Mouse (Mus musculus): ENCODE results near the gene Vmn1r27. TPM values are rescaled to one million over a fixed set of nuclear protein-coding genes. Genes with fewer than 3 reads are reported as not detected.

Gene Vmn1r27
- not detected for polyA plus RNA-seq (2014; fragmentation: Illumina TruSeq; extraction: RNeasy Lipid Tissue Mini Kit (QIAGEN cat#74804); ENCODE audit: low read depth, low replicate concordance)

DNA sequence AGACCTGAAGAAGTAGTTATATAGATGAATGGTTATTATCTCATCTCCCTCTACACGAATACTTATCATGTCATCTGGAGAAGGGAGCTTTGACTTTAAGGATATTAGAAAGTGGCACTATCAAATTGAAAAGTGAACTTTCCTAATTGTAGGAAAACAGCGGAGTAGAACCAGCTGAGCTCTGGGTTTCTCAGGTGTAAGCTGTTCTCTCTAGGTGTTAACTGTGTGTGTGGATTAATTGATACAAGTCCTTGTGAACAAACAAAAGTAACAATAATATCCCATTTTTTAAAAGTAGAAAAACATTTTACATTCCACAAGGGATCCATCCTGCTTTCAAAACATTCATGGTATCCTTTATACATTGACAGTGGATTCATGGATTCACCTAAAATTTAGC lies at the start of gene Vmn1r27:
Gene Vmn1r27 (minus strand): TSS at position 101 of the 400 bp plus-strand sequence.

DNA sequence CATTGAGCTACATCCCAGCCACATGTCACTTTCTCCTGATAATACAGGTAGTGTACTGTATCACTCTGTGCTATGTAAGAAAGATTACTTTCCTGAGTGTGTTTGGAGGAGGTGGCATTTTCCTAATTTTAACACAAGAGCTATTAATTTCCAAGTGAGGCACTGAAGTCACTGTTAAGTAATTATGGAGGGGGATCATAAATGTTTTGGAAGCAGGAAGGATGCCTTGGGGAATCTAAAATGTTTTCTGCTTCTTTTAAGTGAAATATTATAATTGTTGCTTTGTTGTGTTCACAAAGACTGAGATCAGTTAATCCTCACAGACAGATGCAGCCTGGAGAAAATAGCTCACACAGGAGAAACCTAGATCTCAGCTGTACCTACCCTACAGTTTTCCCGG lies 43.1 kb upstream of the Vmn1r27 start, which contains the start of gene Vmn1r28:
Gene Vmn1r28 (plus strand): TSS at position 301 of the 400 bp plus-strand sequence.

Other genes starting within 250 kb of the Vmn1r27 start
- not detected for gene Vmn1r25, start 238.0 kb downstream of the Vmn1r27 start, polyA plus RNA-seq (2014; fragmentation: Illumina TruSeq; extraction: RNeasy Lipid Tissue Mini Kit (QIAGEN cat#74804); ENCODE audit: low read depth, low replicate concordance)
- gene Vmn1r26, start 203.7 kb downstream of the Vmn1r27 start, polyA plus RNA-seq (2014; fragmentation: Illumina TruSeq; extraction: RNeasy Lipid Tissue Mini Kit (QIAGEN cat#74804); ENCODE audit: low read depth, low replicate concordance) = not detected
- not detected for gene Vmn1r28, start 43.2 kb upstream of the Vmn1r27 start, polyA plus RNA-seq (2014; fragmentation: Illumina TruSeq; extraction: RNeasy Lipid Tissue Mini Kit (QIAGEN cat#74804); ENCODE audit: low read depth, low replicate concordance)
- not detected for gene Vmn1r29, start 82.7 kb upstream of the Vmn1r27 start, polyA plus RNA-seq (2014; fragmentation: Illumina TruSeq; extraction: RNeasy Lipid Tissue Mini Kit (QIAGEN cat#74804); ENCODE audit: low read depth, low replicate concordance)
- not detected for gene Vmn1r30, start 224.6 kb upstream of the Vmn1r27 start, polyA plus RNA-seq (2014; fragmentation: Illumina TruSeq; extraction: RNeasy Lipid Tissue Mini Kit (QIAGEN cat#74804); ENCODE audit: low read depth, low replicate concordance)

All from kidney, adult 10 weeks (tissue).